Mouse (Mus musculus): ENCODE measurements around the gene Cenps.

DNA sequence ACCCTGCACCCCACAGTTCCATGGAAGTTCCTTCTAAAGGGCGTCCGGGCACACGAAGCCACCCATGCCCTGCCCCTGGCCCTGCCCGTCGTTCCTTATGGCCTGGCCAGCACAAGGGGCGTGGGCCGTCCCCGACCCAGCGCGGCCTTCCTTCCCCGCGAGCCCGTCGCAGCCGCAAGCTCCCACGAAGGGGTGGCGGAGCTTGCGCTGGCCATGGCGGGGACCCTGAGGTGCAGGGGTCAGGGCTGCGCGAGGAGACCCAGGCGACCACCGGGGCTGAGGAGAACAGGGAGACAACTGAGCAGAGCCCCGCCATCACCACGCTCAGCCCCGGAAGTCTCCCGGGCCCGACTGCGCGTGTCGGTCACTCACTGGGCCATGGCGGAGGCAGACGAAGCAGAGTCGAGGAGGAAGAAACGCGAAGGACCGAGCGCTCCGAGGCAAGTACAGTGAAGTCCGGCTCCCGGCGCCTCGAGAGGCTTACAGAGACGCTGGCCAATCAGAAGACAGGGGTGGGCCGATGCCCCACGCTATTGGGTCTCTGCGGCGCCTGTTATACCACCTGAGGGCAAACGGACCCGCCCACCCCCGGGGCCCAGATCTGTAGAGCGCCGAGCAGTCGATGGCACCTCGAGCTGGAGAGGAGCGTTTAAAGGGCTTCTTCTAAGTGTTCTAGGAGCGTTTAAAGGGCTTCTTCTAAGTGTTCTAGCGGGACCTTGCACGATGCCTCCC is 29.0 kb upstream of the Cenps start, which contains the start of gene Pgd:
- TF ChIP-seq CTCF (IDR thresholded peaks at IDR 0.05; ENCODE audit: control insufficient read depth, insufficient read depth, insufficient read length) (no peak), USF1 (IDR thresholded peaks at IDR 0.05; ENCODE audit: low read depth) (peak; percentile 49), MAX (IDR thresholded peaks at IDR 0.05) (no peak), MYOG (IDR thresholded peaks at IDR 0.05; ENCODE audit: control insufficient read depth, extremely low read depth, insufficient read length) (no peak), MYOD1 (IDR thresholded peaks at IDR 0.05; ENCODE audit: control insufficient read depth, insufficient read length, low read depth) (no peak)

Data from C2C12 (cell line).